Mouse (Mus musculus) lung, postnatal 14 days (tissue): Measurements from ENCODE around the gene Tef.

Experiments
- DNase-seq: peaks from one replicate; pipeline ENCODE4 v3.0.0; 2021

The Tef gene

DNA sequence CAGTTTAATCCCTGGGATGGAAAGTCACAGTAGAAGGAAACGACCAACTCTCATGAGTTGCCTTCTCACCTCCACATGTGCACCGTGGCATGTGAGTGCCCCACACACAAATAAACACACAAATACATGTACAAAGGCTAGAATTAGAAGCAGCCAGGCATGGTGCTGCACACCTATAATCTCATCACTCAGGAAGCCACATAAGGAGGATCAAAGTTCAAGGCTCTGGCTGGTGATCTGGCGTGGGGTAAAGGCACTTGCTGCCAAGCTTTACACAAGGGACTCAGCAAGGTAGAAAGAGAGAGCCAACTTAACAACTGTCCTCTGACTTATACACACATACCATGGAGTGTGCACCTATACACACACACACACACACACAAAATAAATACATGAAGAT lies 1.8 kb upstream of the Tef start:
- no peak for DNase-seq

DNA sequence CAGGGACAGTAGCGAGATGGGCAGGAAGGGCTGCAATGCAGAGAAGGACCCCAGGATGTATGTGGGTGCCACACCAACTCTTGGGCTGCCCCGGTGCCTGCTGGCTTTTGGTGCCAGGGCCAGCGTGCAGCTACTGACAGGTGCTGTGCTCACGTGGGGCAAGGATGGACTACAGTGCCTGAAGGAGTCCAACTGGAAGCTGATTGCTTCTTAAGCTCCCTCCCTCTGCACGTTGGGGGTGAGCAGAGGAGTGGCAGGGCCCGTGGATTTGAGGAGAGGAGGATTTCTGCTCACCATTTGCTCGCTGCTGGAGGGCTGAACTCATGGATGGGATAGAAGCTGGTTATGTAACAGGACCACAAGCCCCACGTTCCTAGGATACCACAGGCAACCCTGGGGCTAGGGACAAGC lies 725 bp downstream of the Tef start:
- no peak for DNase-seq

DNA sequence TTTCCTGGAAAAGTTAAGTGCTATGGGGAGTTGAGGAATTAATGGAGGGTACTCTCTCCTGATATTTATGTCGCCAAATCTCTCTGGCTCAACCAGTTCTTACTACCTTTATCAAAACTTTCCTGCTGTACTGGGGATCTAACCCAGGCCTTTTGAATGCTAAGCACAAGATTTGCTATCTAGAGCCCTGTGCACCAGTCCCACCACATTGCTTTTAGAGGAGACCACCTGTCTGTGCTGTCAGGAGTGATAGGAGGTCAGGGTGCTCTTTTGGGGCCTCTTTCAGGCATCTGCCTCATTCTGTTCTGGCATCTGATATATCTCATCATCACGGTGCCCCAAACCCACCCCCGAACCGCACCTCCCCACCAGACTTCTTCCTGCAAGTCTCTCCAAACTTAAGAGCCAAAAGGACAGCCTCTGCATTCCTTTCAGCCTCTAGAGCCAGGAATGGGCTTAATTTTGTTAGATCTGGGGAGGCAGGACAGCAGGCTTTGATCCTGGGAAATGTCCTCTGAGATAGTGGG lies 1.3 kb downstream of the Tef start:
- no peak for DNase-seq

GRCm38 (mm10) chr15:81804172-81804571 lies 2.0 kb downstream of the Tef start:
- no peak for DNase-seq

GRCm38 (mm10) chr15:81804883-81805282 lies 2.7 kb downstream of the Tef start:
- DNase-seq = no peak

DNA sequence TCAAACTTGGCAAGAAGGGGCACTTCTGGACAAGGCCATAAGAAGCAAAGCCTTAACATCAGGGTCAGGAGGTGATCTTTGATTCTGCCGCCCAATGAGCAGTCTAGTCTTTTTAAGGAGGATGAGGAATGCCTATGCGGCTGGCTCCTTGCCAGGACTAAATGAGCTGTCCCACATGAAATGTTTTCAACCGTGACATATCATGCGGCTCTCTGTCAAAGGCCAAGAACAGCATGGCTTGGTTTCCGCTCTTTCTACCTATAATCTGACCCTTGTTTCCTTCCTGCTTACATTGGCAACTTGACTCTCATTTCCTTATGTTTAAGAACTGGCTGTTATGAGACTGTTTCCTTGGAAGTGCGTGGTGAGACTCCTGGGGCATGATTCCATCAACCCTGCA lies 3.4 kb downstream of the Tef start:
- DNase-seq = peak; percentile 68

DNA sequence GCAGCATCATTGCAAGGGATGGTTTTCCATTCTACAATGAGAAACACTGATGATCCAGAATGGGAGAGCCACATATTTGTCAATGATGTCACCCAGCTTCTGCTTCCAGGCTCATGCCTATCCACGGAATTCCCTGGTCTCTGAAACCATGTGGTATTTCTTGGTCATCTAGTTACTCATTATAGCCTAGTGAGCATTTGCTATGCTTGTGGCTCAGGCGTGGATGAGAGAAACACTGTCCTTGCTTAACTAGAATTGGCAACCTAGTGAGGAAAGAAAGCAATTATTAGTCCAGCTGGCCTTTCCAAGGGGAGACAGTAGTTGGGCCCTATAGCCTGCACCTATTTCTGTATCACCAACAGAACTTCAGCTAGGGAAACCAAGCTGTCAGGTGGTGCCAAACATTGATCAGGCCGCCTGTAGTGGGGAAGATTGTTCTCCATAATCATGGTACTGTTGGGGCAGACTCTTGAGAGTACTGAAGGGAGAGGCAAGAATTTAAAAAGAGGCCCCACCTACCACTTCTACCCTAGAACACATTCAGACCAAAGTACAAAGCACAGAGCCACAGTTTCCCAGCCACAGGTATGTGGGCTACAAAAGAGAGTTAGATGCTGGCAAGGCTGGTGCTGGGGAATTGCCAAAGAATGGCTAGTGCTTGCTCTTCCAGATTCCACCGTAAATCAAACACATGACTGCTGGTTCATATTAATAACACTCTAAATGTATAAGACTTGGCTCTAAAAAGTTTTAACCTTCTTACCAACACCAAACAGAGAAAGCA lies 4.6 kb downstream of the Tef start:
- DNase-seq = peak; percentile 68

DNA sequence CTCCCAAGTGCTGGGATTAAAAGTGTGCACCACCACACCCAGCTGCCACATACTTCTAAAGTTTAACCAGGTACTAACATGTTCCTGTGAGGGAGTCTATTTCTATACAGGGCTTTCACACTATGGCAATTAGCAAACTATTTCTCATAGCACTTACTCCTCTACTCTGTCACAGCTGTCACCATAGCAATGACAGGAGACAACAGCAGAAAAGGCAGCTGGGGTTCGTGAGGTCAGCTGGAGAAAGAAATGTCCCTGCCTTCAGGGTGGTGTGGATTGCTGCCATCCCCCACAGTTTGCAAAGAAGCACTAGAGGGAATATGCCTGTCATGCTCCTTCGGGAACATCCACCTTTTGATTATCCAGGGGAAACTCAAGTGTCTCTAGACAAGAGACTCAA lies 6.6 kb downstream of the Tef start:
- no peak for DNase-seq

DNA sequence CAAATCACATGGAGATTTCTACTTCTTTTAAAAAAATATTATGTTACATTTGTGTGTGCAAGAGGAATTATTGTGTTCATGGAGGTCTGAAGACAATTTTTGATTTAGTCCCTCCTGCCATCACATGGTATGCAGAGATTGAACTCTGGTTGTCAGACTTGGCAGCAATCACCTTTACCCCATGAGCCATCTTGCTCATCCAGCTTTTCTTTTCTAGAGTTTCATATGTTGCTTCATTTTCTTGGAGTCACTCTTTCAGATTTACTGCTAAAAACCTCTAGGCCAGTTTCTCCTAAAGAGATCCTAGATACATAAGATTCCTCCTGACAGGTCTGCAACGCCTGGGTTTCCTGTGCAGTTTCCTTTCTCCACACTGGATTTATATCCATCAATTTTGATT lies 7.3 kb downstream of the Tef start:
- DNase-seq = no peak

GRCm38 (mm10) chr15:81810150-81810549 lies 7.9 kb downstream of the Tef start:
- peak; percentile 91 for DNase-seq

- peak; percentile 99 for DNase-seq
Measured at GRCm38 (mm10) chr15:81810671-81811598, 8.7 kb downstream of the Tef start.

GRCm38 (mm10) chr15:81811599-81811996 lies 9.4 kb downstream of the Tef start:
- no peak for DNase-seq

GRCm38 (mm10) chr15:81812287-81812686 lies 10.1 kb downstream of the Tef start:
- DNase-seq = no peak

- no peak for DNase-seq
Measured at GRCm38 (mm10) chr15:81812696-81813631, 10.7 kb downstream of the Tef start.

GRCm38 (mm10) chr15:81813986-81814705 lies 11.9 kb downstream of the Tef start:
- DNase-seq = no peak

GRCm38 (mm10) chr15:81814716-81815370 lies 12.6 kb downstream of the Tef start:
- no peak for DNase-seq

DNA sequence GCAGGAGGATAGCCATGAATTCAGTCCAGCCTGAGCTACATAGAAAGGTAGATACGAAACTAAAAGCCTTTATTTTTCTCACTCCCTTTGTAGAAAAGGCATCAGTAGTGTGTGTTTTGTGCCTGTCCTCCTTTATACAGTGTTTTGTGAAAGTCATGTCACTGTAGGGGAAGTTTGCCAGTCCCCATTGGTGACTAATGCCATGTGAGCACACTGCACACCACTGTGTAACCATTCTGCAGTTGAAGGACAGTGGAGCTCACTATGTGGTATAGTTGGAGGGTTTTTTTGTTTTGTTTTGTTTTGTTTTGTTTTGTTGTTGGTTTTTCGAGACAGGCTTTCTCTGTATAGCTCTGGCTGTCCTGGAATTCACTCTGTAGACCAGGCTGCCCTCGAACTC lies 16.2 kb downstream of the Tef start:
- DNase-seq = no peak

DNA sequence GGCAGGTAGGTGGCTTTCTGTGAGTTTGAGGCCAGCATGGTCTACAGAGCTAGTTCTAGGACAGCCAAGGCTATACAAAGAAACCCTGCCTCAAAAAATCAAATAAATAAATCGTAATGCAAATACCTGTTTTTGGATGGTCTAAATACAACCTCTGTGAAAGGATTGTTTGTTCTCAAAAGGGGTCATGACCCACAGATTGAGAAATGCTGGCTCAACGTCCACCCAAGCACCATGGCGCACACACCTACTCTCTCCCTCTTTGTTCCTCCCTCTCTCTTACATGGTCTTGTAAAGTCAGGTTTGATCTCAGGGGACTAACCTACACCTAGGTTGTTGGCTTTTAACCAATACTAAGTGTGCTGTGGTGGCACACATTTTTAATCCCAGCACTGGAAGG lies 20.4 kb downstream of the Tef start:
- no peak for DNase-seq

GRCm38 (mm10) chr15:81824832-81825231 lies 22.6 kb downstream of the Tef start:
- no peak for DNase-seq

GRCm38 (mm10) chr15:81828426-81829207 lies 26.4 kb downstream of the Tef start:
- no peak for DNase-seq

DNA sequence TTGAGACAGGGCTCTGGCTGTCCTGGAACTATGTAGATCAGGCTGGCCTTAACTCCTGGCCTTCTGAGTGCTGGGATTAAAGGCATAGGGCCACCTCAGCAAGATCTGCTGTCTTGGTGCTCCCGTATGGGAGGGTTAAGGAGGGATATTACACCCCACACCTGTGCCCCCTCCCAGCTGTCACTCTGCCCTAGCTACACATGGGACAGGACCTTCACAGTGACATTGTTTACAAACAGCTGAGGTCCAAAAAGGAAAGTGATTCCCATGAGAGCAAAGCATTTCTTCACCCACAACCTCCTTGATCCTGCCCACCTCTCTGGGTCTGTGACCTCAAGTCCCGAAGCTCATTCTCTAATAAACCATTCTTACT lies 27.0 kb downstream of the Tef start:
- no peak for DNase-seq
